Mouse (Mus musculus): ENCODE data around the gene Rab30.

The Rab30 gene

GRCm38 (mm10) chr7:92732136-92732535, 9.3 kb upstream of the Rab30 start:
- H3K36me3 ChIP-seq (ENCODE audit: control insufficient read depth, insufficient read depth, low read length, poor library complexity, severe bottlenecking): 0 out of 2 replicates have a peak, but pooled peaks cover 2% of the 10 kb centered on the region
- DNase-seq (ENCODE audit: low read depth, low spot score): no peak
- no peaks in the 10 kb centered on the region for H3K27me3 ChIP-seq (ENCODE audit: control insufficient read depth, insufficient read depth, low read length, poor library complexity, severe bottlenecking)

- Histone ChIP-seq H3K36me3 (ENCODE audit: control insufficient read depth, insufficient read depth, low read length, poor library complexity, severe bottlenecking) (peaks cover 4% of the 10 kb centered on the region; the same call in 1 of the 2 replicates), H3K27me3 (ENCODE audit: control insufficient read depth, insufficient read depth, low read length, poor library complexity, severe bottlenecking) (no peaks in the 10 kb centered on the region)
- no peak for DNase-seq (ENCODE audit: low read depth, low spot score)
Observed at GRCm38 (mm10) chr7:92737560-92737959, 3.8 kb upstream of the Rab30 start.

GRCm38 (mm10) chr7:92739956-92740355, 1.4 kb upstream of the Rab30 start:
- Histone ChIP-seq H3K36me3 (ENCODE audit: control insufficient read depth, insufficient read depth, low read length, poor library complexity, severe bottlenecking) (peaks cover 4% of the 10 kb centered on the region; the same call in 1 of the 2 replicates), H3K27me3 (ENCODE audit: control insufficient read depth, insufficient read depth, low read length, poor library complexity, severe bottlenecking) (no peaks in the 10 kb centered on the region)
- no peak for DNase-seq (ENCODE audit: low read depth, low spot score)

GRCm38 (mm10) chr7:92740411-92741115, 840 bp upstream of the Rab30 start:
- peak; percentile 23 for DNase-seq (ENCODE audit: low read depth, low spot score)
- Histone ChIP-seq H3K27me3 (ENCODE audit: control insufficient read depth, insufficient read depth, low read length, poor library complexity, severe bottlenecking) (no peaks in the 10 kb centered on the region), H3K36me3 (ENCODE audit: control insufficient read depth, insufficient read depth, low read length, poor library complexity, severe bottlenecking) (peaks cover 4% of the 10 kb centered on the region; the same call in 1 of the 2 replicates)

- Histone ChIP-seq H3K27me3 (ENCODE audit: control insufficient read depth, insufficient read depth, low read length, poor library complexity, severe bottlenecking) (no peaks in the 10 kb centered on the region; the same call in 1 of the 2 replicates), H3K36me3 (ENCODE audit: control insufficient read depth, insufficient read depth, low read length, poor library complexity, severe bottlenecking) (peaks cover 2% of the 10 kb centered on the region; the same call in 1 of the 2 replicates)
- no peak for DNase-seq (ENCODE audit: low read depth, low spot score)
Observed at GRCm38 (mm10) chr7:92741861-92742249, 452 bp downstream of the Rab30 start.

GRCm38 (mm10) chr7:92742341-92742741, 938 bp downstream of the Rab30 start:
- DNase-seq (ENCODE audit: low read depth, low spot score): peak; percentile 32
- Histone ChIP-seq H3K27me3 (ENCODE audit: control insufficient read depth, insufficient read depth, low read length, poor library complexity, severe bottlenecking) (no peaks in the 10 kb centered on the region; the same call in 1 of the 2 replicates), H3K36me3 (ENCODE audit: control insufficient read depth, insufficient read depth, low read length, poor library complexity, severe bottlenecking) (peaks cover 2% of the 10 kb centered on the region; the same call in 1 of the 2 replicates)

- no peaks in the 10 kb centered on the region; the same call in none of the 2 replicates for H3K27me3 ChIP-seq (ENCODE audit: control insufficient read depth, insufficient read depth, low read length, poor library complexity, severe bottlenecking)
- no peak for DNase-seq (ENCODE audit: low read depth, low spot score)
- peaks cover 2% of the 10 kb centered on the region; the same call in 1 of the 2 replicates for H3K36me3 ChIP-seq (ENCODE audit: control insufficient read depth, insufficient read depth, low read length, poor library complexity, severe bottlenecking)
Observed at GRCm38 (mm10) chr7:92742774-92743173, 1.4 kb downstream of the Rab30 start.

- Histone ChIP-seq H3K36me3 (ENCODE audit: control insufficient read depth, insufficient read depth, low read length, poor library complexity, severe bottlenecking) (peaks cover 2% of the 10 kb centered on the region; the same call in 1 of the 2 replicates), H3K27me3 (ENCODE audit: control insufficient read depth, insufficient read depth, low read length, poor library complexity, severe bottlenecking) (no peaks in the 10 kb centered on the region; the same call in none of the 2 replicates)
- peak; percentile 38 for DNase-seq (ENCODE audit: low read depth, low spot score)
Observed at GRCm38 (mm10) chr7:92743325-92743724, 1.9 kb downstream of the Rab30 start.

GRCm38 (mm10) chr7:92750395-92750794, 9.0 kb downstream of the Rab30 start:
- Histone ChIP-seq H3K36me3 (ENCODE audit: control insufficient read depth, insufficient read depth, low read length, poor library complexity, severe bottlenecking) (no peaks in the 10 kb centered on the region), H3K27me3 (ENCODE audit: control insufficient read depth, insufficient read depth, low read length, poor library complexity, severe bottlenecking) (no peaks in the 10 kb centered on the region; the same call in none of the 2 replicates)
- no peak for DNase-seq (ENCODE audit: low read depth, low spot score)

- H3K36me3 ChIP-seq (ENCODE audit: control insufficient read depth, insufficient read depth, low read length, poor library complexity, severe bottlenecking): no peaks in the 10 kb centered on the region
- H3K27me3 ChIP-seq (ENCODE audit: control insufficient read depth, insufficient read depth, low read length, poor library complexity, severe bottlenecking): no peaks in the 10 kb centered on the region
- DNase-seq (ENCODE audit: low read depth, low spot score): peak; percentile 18
Observed at GRCm38 (mm10) chr7:92758067-92758466, 16.7 kb downstream of the Rab30 start.

- DNase-seq (ENCODE audit: low read depth, low spot score): no peak
- Histone ChIP-seq H3K36me3 (ENCODE audit: control insufficient read depth, insufficient read depth, low read length, poor library complexity, severe bottlenecking) (no peaks in the 10 kb centered on the region), H3K27me3 (ENCODE audit: control insufficient read depth, insufficient read depth, low read length, poor library complexity, severe bottlenecking) (no peaks in the 10 kb centered on the region)
Observed at GRCm38 (mm10) chr7:92760651-92761050, 19.2 kb downstream of the Rab30 start.

- no peaks in the 10 kb centered on the region for H3K36me3 ChIP-seq (ENCODE audit: control insufficient read depth, insufficient read depth, low read length, poor library complexity, severe bottlenecking)
- no peak for DNase-seq (ENCODE audit: low read depth, low spot score)
- H3K27me3 ChIP-seq (ENCODE audit: control insufficient read depth, insufficient read depth, low read length, poor library complexity, severe bottlenecking): no peaks in the 10 kb centered on the region; the same call in 1 of the 2 replicates
Observed at GRCm38 (mm10) chr7:92761161-92761560, 19.8 kb downstream of the Rab30 start.

- no peak for DNase-seq (ENCODE audit: low read depth, low spot score)
- Histone ChIP-seq H3K36me3 (ENCODE audit: control insufficient read depth, insufficient read depth, low read length, poor library complexity, severe bottlenecking) (no peaks in the 10 kb centered on the region), H3K27me3 (ENCODE audit: control insufficient read depth, insufficient read depth, low read length, poor library complexity, severe bottlenecking) (no peaks in the 10 kb centered on the region; the same call in 1 of the 2 replicates)
Observed at GRCm38 (mm10) chr7:92765426-92765825, 24.0 kb downstream of the Rab30 start.

GRCm38 (mm10) chr7:92766096-92767090, 25.0 kb downstream of the Rab30 start:
- no peak for DNase-seq (ENCODE audit: low read depth, low spot score)
- H3K36me3 ChIP-seq (ENCODE audit: control insufficient read depth, insufficient read depth, low read length, poor library complexity, severe bottlenecking): no peaks in the 10 kb centered on the region
- H3K27me3 ChIP-seq (ENCODE audit: control insufficient read depth, insufficient read depth, low read length, poor library complexity, severe bottlenecking): no peaks in the 10 kb centered on the region; the same call in 1 of the 2 replicates
